Mouse (Mus musculus) kidney, postnatal 0 days (tissue): ENCODE measurements around the gene Nrap. TPM values are rescaled to one million over a fixed set of nuclear protein-coding genes. Genes with fewer than 3 reads are reported as not detected.
A peak's percentile ranks its signal among the peaks of the same experiment; 100 is the strongest.

Experiments
- ATAC-seq: fragments of 200-750 bp; cut with Nextera tagmentation; replicated peaks from 2 replicates; pipeline ENCODE4 v1.8.0; 2017; ENCODE audit warnings: low read depth, moderate number of reproducible peaks, moderate TSS enrichment, moderate library complexity; ENCODE audit not compliant: low FRiP score
- DNase-seq: peaks from one replicate; pipeline ENCODE4 v3.0.0-alpha.2; 2016; ENCODE audit warnings: low spot score
- H3K27ac ChIP-seq: fragments of 300-500 bp; sonication (generic); 2 replicates; pipeline ENCODE4 v1.5.1; 2014; ENCODE audit warnings: mild to moderate bottlenecking
- H3K27me3 ChIP-seq: fragments of 300-500 bp; sonication (generic); 2 replicates; pipeline ENCODE4 v1.6.1; 2014; ENCODE audit warnings: low read length, mixed read lengths; ENCODE audit not compliant: insufficient read depth
- H3K36me3 ChIP-seq: fragments of 300-500 bp; sonication (generic); 2 replicates; pipeline ENCODE4 v1.6.1; 2014; ENCODE audit warnings: low read length, mixed read lengths; ENCODE audit not compliant: insufficient read depth
- H3K4me1 ChIP-seq: fragments of 300-500 bp; sonication (generic); replicated peaks from 2 replicates; pipeline ENCODE4 v1.6.1; 2014; ENCODE audit warnings: antibody characterized with exemption, low read length, mixed read lengths; ENCODE audit not compliant: insufficient read depth
- H3K4me2 ChIP-seq: fragments of 300-500 bp; sonication (generic); 2 replicates; pipeline ENCODE4 v1.6.1; 2014; ENCODE audit warnings: mild to moderate bottlenecking, low read length, moderate library complexity, mixed read lengths
- H3K4me3 ChIP-seq: fragments of 300-500 bp; sonication (generic); replicated peaks from 2 replicates; pipeline ENCODE4 v1.5.1; 2014; ENCODE audit warnings: low read depth, low read length
- H3K9ac ChIP-seq: fragments of 300-500 bp; sonication (generic); 2 replicates; pipeline ENCODE4 v1.6.1; 2014; ENCODE audit warnings: low read depth, low read length
- H3K9me3 ChIP-seq: fragments of 300-500 bp; sonication (generic); replicated peaks from 2 replicates; pipeline ENCODE4 v1.6.1; 2016; ENCODE audit warnings: low read length, inconsistent platforms, mixed read lengths
- CTCF ChIP-seq: IDR thresholded peaks from 2 replicates; pipeline ENCODE4 v1.5.1; 2016; ENCODE audit warnings: antibody characterized with exemption, low read depth, mild to moderate bottlenecking, moderate library complexity
- WGBS: fragments of 180-500 bp; shearing (Covaris S2); extraction: QIAGEN DNeasy Blood & Tissue Kit; methylation state at CpG from one replicate; pipeline ENCODE4 v1.1.7; 2014; 5-methylcytosine and 5-hydroxymethylcytosine counted together
- polyA plus RNA-seq: library from polyadenylated mRNA; unstranded; fragments of >200 nt; fragmentation: Nextera tagmentation; extraction: Ambion mirVana; gene quantifications from 2 replicates; pipeline ENCODE4 v1.2.1, GENCODE M21; 2015

Gene Nrap
- polyA plus RNA-seq, 1 experiment from 2014 or later, result 0.41 TPM

- WGBS, result 55% methylated on average over 8 of the region's 8 CpGs
- DNase-seq (peak; percentile 50), ATAC-seq (no peak)
- Histone ChIP-seq H3K4me1 (no peaks in the 10 kb centered on the region), H3K27ac (no peak overlapping the region), H3K4me3 (no peak overlapping the region), H3K9ac (no peak overlapping the region), H3K27me3 (no peaks in the 10 kb centered on the region), H3K9me3 (no peaks in the 10 kb centered on the region), H3K36me3 (0 out of 2 replicates have a peak, but pooled peaks cover 11% of the 10 kb centered on the region), H3K4me2 (no peak overlapping the region)
- peak; percentile 60 for TF ChIP-seq CTCF
Measured at GRCm38 (mm10) chr19:56430369-56430768, 40.5 kb upstream of the Nrap start.

- H3K27ac ChIP-seq, result no peak overlapping the region
- DNase-seq, result no peak
- H3K4me3 ChIP-seq, result no peak overlapping the region
Measured at GRCm38 (mm10) chr19:56425492-56425891, 35.7 kb upstream of the Nrap start.

DNA sequence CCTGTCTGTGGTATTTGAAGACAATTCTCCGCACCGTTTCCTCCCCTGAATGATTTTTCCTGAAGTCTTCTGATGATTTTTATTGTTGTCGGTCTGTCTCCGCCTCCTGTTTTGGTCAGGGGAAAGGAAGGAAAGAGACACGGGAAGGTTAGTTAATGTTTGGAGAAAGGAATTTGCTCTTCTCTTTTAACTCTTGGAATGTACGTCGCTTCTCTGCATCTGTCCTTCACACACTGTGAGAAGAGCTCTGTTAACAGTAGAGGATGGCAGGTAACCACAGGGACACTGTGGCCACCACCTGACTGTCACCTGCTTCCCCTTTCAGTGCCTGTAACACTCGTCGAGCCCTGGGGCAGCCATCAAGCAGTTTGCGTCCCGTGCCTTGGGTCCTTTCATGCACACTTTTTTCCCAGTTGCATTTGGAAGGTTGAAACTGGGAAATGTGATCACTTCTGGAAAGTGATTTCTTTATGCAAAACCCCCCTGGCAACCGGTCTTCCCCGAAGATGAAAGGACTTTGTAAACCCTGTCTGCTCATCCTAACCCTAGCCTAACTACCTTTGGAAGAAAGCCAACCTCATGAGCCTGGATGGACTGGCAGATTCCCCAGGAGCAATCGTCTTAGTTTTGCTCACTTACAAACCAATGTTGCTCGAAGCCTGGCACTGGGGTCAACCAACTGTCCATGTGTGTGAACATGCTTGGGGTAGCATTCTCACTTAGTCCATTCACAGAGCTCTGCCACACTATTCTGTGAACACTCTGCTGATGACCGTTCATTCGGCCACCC, 35.0 kb upstream of the Nrap start:
- Histone ChIP-seq H3K27ac (no peak overlapping the region), H3K36me3 (no peaks in the 10 kb centered on the region), H3K27me3 (no peaks in the 10 kb centered on the region), H3K4me2 (no peak overlapping the region), H3K4me1 (peaks cover 6% of the 10 kb centered on the region; the same call in 1 of the 2 replicates), H3K9ac (no peak overlapping the region), H3K4me3 (no peak overlapping the region), H3K9me3 (no peaks in the 10 kb centered on the region)
- 74% methylated on average over 17 of the region's 17 CpGs for WGBS
- DNase-seq (no peak), ATAC-seq (no peak)
- TF ChIP-seq CTCF, result no peak

More at GRCm38 (mm10) chr19:56425492-56425891, 35.7 kb upstream of the Nrap start:
- no peak for ATAC-seq
- H3K27me3 ChIP-seq, result no peaks in the 10 kb centered on the region
- H3K4me2 ChIP-seq, result no peak overlapping the region
- WGBS, result 71% methylated on average over 9 of the region's 9 CpGs
- H3K9me3 ChIP-seq, result no peaks in the 10 kb centered on the region
- peaks cover 6% of the 10 kb centered on the region; the same call in 1 of the 2 replicates for H3K4me1 ChIP-seq
- H3K36me3 ChIP-seq, result no peaks in the 10 kb centered on the region
- TF ChIP-seq CTCF, result no peak
- H3K9ac ChIP-seq, result no peak overlapping the region

- Histone ChIP-seq H3K27ac (peak overlapping the region; percentile 36; the same call in 1 of the 2 replicates), H3K36me3 (no peaks in the 10 kb centered on the region), H3K27me3 (no peaks in the 10 kb centered on the region), H3K4me1 (peaks cover 6% of the 10 kb centered on the region; the same call in 1 of the 2 replicates), H3K9ac (no peak overlapping the region), H3K4me3 (no peak overlapping the region), H3K9me3 (no peaks in the 10 kb centered on the region), H3K4me2 (peak overlapping the region; percentile 14; the same call in 1 of the 2 replicates)
- no peak for TF ChIP-seq CTCF
- WGBS, result 47% methylated on average over 12 of the region's 12 CpGs
- no peak for DNase-seq
- ATAC-seq, result no peak
Measured at GRCm38 (mm10) chr19:56423370-56423769, 33.5 kb upstream of the Nrap start.

- Histone ChIP-seq H3K36me3 (no peaks in the 10 kb centered on the region), H3K4me3 (no peak overlapping the region; the same call in 1 of the 2 replicates), H3K27ac (peak overlapping the region; percentile 36; the same call in 1 of the 2 replicates), H3K9ac (no peak overlapping the region), H3K27me3 (no peaks in the 10 kb centered on the region), H3K4me2 (peak overlapping the region; percentile 14; the same call in 1 of the 2 replicates), H3K9me3 (no peaks in the 10 kb centered on the region), H3K4me1 (peaks cover 6% of the 10 kb centered on the region; the same call in 1 of the 2 replicates)
- ATAC-seq, result peak; percentile 55
- 20% methylated on average over 14 of the region's 14 CpGs for WGBS
- DNase-seq, result peak; percentile 93
- peak; percentile 90 for TF ChIP-seq CTCF
Measured at GRCm38 (mm10) chr19:56422476-56423338, 32.9 kb upstream of the Nrap start.

- H3K4me1 ChIP-seq, result peaks cover 6% of the 10 kb centered on the region; the same call in 1 of the 2 replicates
- H3K9ac ChIP-seq, result no peak overlapping the region
- DNase-seq (no peak), ATAC-seq (no peak)
- no peaks in the 10 kb centered on the region for H3K36me3 ChIP-seq
- H3K4me2 ChIP-seq, result no peak overlapping the region
- H3K4me3 ChIP-seq, result no peak overlapping the region
- TF ChIP-seq CTCF, result no peak
- H3K27me3 ChIP-seq, result no peaks in the 10 kb centered on the region
- 88% methylated on average over 3 of the region's 3 CpGs for WGBS
- no peaks in the 10 kb centered on the region for H3K9me3 ChIP-seq
- no peak overlapping the region for H3K27ac ChIP-seq
Measured at GRCm38 (mm10) chr19:56420345-56420744, 30.5 kb upstream of the Nrap start.
